Mouse (Mus musculus): ENCODE results near the gene Srebf1.
A peak's percentile ranks its signal among the peaks of the same experiment; 100 is the strongest.

Srebf1 gene

GRCm38 (mm10) chr11:60176975-60177657 lies 45.3 kb downstream of the Srebf1 start:
- DNase-seq (ENCODE audit: low spot score) = no peak

- peak; percentile 29 for DNase-seq (ENCODE audit: low spot score)
Measured at GRCm38 (mm10) chr11:60176182-60176974, 46.0 kb downstream of the Srebf1 start.

- peak; percentile 36 for DNase-seq (ENCODE audit: low spot score)
Measured at GRCm38 (mm10) chr11:60175371-60176181, 46.8 kb downstream of the Srebf1 start.

- DNase-seq (ENCODE audit: low spot score) = no peak
Measured at GRCm38 (mm10) chr11:60173606-60174184, 48.7 kb downstream of the Srebf1 start.

GRCm38 (mm10) chr11:60172074-60172473 lies 50.3 kb downstream of the Srebf1 start:
- DNase-seq (ENCODE audit: low spot score) = no peak

GRCm38 (mm10) chr11:60168780-60169179 lies 53.6 kb downstream of the Srebf1 start:
- DNase-seq (ENCODE audit: low spot score) = no peak

- DNase-seq (ENCODE audit: low spot score) = no peak
Measured at GRCm38 (mm10) chr11:60165076-60165475, 57.3 kb downstream of the Srebf1 start.

- no peak for DNase-seq (ENCODE audit: low spot score)
Measured at GRCm38 (mm10) chr11:60164450-60164849, 57.9 kb downstream of the Srebf1 start.

GRCm38 (mm10) chr11:60163362-60163761 lies 59.0 kb downstream of the Srebf1 start:
- DNase-seq (ENCODE audit: low spot score) = no peak

- no peak for DNase-seq (ENCODE audit: low spot score)
Measured at GRCm38 (mm10) chr11:60162547-60162946, 59.8 kb downstream of the Srebf1 start.

- DNase-seq (ENCODE audit: low spot score) = no peak
Measured at GRCm38 (mm10) chr11:60161146-60161874, 61.1 kb downstream of the Srebf1 start.

GRCm38 (mm10) chr11:60160454-60161114 lies 61.8 kb downstream of the Srebf1 start:
- DNase-seq (ENCODE audit: low spot score) = no peak

- DNase-seq (ENCODE audit: low spot score) = no peak
Measured at GRCm38 (mm10) chr11:60159955-60160354, 62.4 kb downstream of the Srebf1 start.

GRCm38 (mm10) chr11:60158271-60158670 lies 64.1 kb downstream of the Srebf1 start:
- DNase-seq (ENCODE audit: low spot score) = no peak

- DNase-seq (ENCODE audit: low spot score) = no peak
Measured at GRCm38 (mm10) chr11:60155690-60156089, 66.7 kb downstream of the Srebf1 start.

- no peak for DNase-seq (ENCODE audit: low spot score)
Measured at GRCm38 (mm10) chr11:60153936-60154335, 68.4 kb downstream of the Srebf1 start.

- DNase-seq (ENCODE audit: low spot score) = no peak
Measured at GRCm38 (mm10) chr11:60152339-60152738, 70.0 kb downstream of the Srebf1 start.

- DNase-seq (ENCODE audit: low spot score) = no peak
Measured at GRCm38 (mm10) chr11:60150677-60151076, 71.7 kb downstream of the Srebf1 start.

All from spleen, adult 12 weeks (tissue).